Mouse (Mus musculus) midbrain, embryonic 15.5 days (tissue): Measurements from ENCODE around the gene Cacna1f. TPM values are rescaled to one million over a fixed set of nuclear protein-coding genes. Genes with fewer than 3 reads are reported as not detected.

Source experiments
- ATAC-seq: fragments of 200-750 bp; cut with Nextera tagmentation; replicated peaks from 2 replicates; pipeline ENCODE4 v1.8.0; 2017; ENCODE audit warnings: moderate TSS enrichment
- H3K27ac ChIP-seq: fragments of 300-500 bp; sonication (generic); 2 replicates; pipeline ENCODE4 v1.5.1; 2015; ENCODE audit warnings: mild to moderate bottlenecking, inconsistent platforms
- H3K27me3 ChIP-seq: fragments of 300-500 bp; sonication (generic); replicated peaks from 2 replicates; pipeline ENCODE4 v1.6.1; 2015; ENCODE audit warnings: inconsistent platforms
- H3K36me3 ChIP-seq: fragments of 300-500 bp; sonication (generic); replicated peaks from 2 replicates; pipeline ENCODE4 v1.6.1; 2015; ENCODE audit warnings: inconsistent platforms
- H3K4me1 ChIP-seq: fragments of 300-500 bp; sonication (generic); 2 replicates; pipeline ENCODE4 v1.6.1; 2015; ENCODE audit warnings: inconsistent platforms
- H3K4me2 ChIP-seq: fragments of 300-500 bp; sonication (generic); 2 replicates; pipeline ENCODE4 v1.6.1; 2015; ENCODE audit warnings: inconsistent platforms, mild to moderate bottlenecking, moderate library complexity
- H3K4me3 ChIP-seq: fragments of 300-500 bp; sonication (generic); 2 replicates; pipeline ENCODE4 v1.5.1; 2015; ENCODE audit warnings: mild to moderate bottlenecking, inconsistent platforms
- H3K9ac ChIP-seq: fragments of 300-500 bp; sonication (generic); 2 replicates; pipeline ENCODE4 v1.6.1; 2015; ENCODE audit warnings: mild to moderate bottlenecking, inconsistent platforms
- H3K9me3 ChIP-seq: fragments of 300-500 bp; sonication (generic); 2 replicates; pipeline ENCODE4 v1.6.1; 2016; ENCODE audit warnings: inconsistent platforms
- WGBS: fragments of 180-500 bp; shearing (Covaris S2); methylation state at CpG from one replicate; pipeline ENCODE4 v1.1.7; 2015; ENCODE audit warnings: mixed read lengths; 5-methylcytosine and 5-hydroxymethylcytosine counted together
- polyA plus RNA-seq: library from polyadenylated mRNA; unstranded; fragments of >200 nt; fragmentation: Nextera tagmentation; extraction: Ambion mirVana; gene quantifications from 2 replicates; pipeline ENCODE4 v1.2.1, GENCODE M21; 2015

Cacna1f gene
- polyA plus RNA-seq, 1 experiment from 2014 or later, result 0.27 TPM

DNA sequence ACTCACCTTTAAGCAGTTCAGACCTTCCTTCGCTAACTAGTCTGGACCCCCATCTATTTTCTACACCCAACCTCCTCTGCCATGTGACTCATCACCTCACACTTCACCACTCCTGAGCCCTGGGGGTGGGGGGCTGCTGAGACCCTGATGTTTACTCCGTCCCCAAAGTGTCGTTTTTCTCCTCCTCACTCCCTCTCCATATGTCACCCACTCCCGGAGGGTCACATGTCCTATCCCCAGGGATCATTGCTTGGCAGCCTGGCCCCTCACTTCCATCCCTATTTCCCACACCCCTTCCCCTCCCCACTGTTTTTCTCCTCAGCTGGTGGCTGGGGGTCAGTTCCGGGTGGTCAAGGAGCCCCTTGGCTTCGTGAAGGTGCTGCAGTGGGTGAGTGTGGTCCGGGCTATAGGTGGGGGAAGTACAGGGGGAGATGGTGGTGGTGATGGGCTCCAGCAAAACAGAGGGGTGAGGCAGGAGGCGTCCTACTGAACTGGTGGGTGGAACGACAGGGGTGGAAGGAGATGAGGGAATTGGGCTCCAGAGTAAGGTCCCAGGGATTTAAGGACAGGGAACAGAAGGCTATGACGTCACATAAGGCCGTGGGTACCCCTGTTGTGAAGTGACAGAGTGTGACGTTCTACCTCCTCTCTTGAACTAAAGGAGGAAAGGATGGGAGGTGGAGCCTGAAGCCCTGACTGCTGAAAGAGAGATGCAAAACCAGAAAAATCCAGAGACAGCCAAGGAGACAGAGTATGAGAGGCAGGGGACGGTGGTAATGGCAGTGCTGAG is 32.8 kb downstream of the Cacna1f start:
- peak overlapping the region; percentile 61 for H3K9ac ChIP-seq
- peaks cover 7% of the 10 kb centered on the region for H3K4me1 ChIP-seq
- peak overlapping the region; percentile 48 for H3K4me3 ChIP-seq
- WGBS, result 24% methylated on average over 13 of the region's 13 CpGs
- H3K9me3 ChIP-seq, result no peaks in the 10 kb centered on the region
- peak overlapping the region; percentile 86 for H3K27ac ChIP-seq
- H3K36me3 ChIP-seq, result no peaks in the 10 kb centered on the region
- no peaks in the 10 kb centered on the region for H3K27me3 ChIP-seq
- peak; percentile 40 for ATAC-seq
- peak overlapping the region; percentile 71 for H3K4me2 ChIP-seq

DNA sequence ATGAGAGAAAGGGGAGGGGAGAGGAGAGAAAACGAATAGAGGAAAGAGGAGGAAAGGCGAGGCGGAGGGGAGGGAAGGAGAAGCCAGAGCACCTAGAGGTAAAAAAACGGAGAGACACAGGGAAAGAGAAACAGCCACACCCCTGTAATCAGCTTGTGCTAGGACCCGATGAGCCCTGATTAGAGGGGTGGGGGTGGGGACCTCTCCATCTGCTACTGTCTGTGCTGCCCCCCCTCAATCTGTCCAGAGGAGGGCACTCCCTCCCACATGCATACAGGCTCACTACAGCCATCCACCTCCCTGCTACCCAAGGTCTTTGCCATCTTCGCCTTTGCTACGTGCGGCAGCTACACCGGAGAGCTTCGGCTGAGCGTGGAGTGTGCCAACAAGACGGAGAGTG is 33.9 kb downstream of the Cacna1f start:
- H3K9ac ChIP-seq, result no peak overlapping the region
- H3K4me3 ChIP-seq, result peak overlapping the region; percentile 23
- H3K36me3 ChIP-seq, result no peaks in the 10 kb centered on the region
- ATAC-seq, result no peak
- H3K4me1 ChIP-seq, result peaks cover 7% of the 10 kb centered on the region
- no peaks in the 10 kb centered on the region for H3K9me3 ChIP-seq
- WGBS, result 44% methylated on average over 12 of the region's 12 CpGs
- H3K27me3 ChIP-seq, result no peaks in the 10 kb centered on the region
- no peak overlapping the region for H3K27ac ChIP-seq
- peak overlapping the region; percentile 71 for H3K4me2 ChIP-seq

DNA sequence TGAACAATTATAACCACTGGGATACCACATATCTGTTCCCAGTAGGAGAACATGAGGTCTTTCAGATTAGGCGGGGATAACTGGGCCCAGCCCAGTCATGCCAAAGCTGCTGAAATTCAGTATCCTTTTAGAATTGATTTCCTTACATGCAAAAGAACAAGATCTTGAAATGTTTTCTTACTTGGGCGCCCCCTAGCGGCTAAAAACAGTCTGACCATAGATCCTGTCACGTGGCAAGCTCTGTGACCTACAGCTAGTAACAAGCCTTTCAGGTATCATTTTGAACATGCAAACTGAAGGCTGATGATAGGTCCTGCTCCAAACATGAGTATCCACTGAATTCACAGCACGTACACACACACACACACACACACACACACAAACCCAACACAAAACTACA is 38.5 kb downstream of the Cacna1f start:
- no peak overlapping the region for H3K4me2 ChIP-seq
- no peaks in the 10 kb centered on the region for H3K36me3 ChIP-seq
- 12% methylated on average over 5 of the region's 5 CpGs for WGBS
- no peak for ATAC-seq
- H3K4me1 ChIP-seq, result peaks cover 13% of the 10 kb centered on the region
- no peak overlapping the region for H3K4me3 ChIP-seq
- no peak overlapping the region for H3K27ac ChIP-seq
- H3K9me3 ChIP-seq, result no peaks in the 10 kb centered on the region
- no peak overlapping the region for H3K9ac ChIP-seq
- no peaks in the 10 kb centered on the region for H3K27me3 ChIP-seq

DNA sequence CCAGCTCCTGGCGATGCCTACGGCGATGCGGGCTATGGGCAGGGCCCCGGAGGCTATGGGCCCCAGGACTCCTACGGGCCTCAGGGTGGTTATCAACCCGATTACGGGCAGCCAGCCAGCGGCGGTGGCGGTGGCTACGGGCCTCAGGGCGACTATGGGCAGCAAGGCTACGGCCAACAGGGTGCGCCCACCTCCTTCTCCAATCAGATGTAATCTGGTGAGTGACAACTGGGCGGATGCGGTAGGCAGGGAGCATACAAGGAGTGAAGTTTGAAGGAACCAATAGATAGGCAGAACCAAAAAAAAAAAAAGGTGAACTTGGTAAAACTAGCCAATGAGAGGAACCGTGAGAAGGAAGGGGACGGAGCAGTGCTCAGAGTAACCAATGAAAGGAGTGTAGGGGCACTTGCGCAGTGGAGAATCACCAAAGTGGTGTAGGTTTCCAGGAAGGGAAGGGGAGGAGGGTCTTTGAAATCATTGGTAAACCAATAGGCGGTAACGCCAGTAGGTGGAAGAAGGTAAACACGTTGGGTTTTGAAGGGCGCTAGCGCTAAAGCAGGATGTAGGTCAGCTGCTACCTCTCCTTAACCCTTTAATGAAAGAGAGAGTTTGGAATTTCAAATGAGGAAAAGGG is 41.9 kb downstream of the Cacna1f start:
- H3K27me3 ChIP-seq, result no peaks in the 10 kb centered on the region
- no peaks in the 10 kb centered on the region for H3K9me3 ChIP-seq
- peaks cover 6% of the 10 kb centered on the region; the same call in 1 of the 2 replicates for H3K4me1 ChIP-seq
- WGBS, result 24% methylated on average over 25 of the region's 25 CpGs
- peak overlapping the region; percentile 53 for H3K4me2 ChIP-seq
- peak; percentile 97 for ATAC-seq
- no peaks in the 10 kb centered on the region for H3K36me3 ChIP-seq
- H3K4me3 ChIP-seq, result peak overlapping the region; percentile 33
- H3K27ac ChIP-seq, result peak overlapping the region; percentile 78
- H3K9ac ChIP-seq, result no peak overlapping the region; the same call in 1 of the 2 replicates

DNA sequence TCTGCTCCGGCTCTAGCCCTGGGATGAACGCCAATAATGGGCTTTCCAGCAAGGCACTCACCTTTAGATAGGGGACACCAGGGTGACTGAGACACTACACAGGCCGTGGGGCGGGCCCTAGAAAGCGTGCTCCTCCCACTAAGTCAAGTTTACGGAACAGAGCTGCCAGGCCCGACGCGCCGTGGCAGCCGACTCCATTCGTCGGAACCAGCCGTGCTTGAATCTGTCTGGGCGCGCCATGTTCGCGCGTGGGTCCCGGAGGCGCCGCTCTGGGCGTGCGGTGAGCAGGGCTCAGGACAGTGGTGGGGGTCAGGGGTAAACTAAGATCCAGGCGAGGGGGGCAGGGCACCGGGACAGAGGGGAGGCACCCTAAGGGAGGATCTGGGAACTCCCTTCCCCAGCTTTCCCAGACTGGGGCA is 50.3 kb downstream of the Cacna1f start, which contains the start of gene Prickle3:
Prickle3 (plus strand) TSS at position 40 of the 419 bp plus-strand sequence.
- Histone ChIP-seq H3K27ac (no peak within 1 kb of the TSS), H3K9ac (peak within 1 kb of the TSS; percentile 29; the same call in 1 of the 2 replicates), H3K4me2 (peak within 1 kb of the TSS; percentile 43), H3K36me3 (no peaks in the 10 kb centered on the region), H3K9me3 (no peaks in the 10 kb centered on the region), H3K27me3 (no peaks in the 10 kb centered on the region), H3K4me1 (no peaks in the 10 kb centered on the region; the same call in 1 of the 2 replicates), H3K4me3 (peak within 1 kb of the TSS; percentile 30)
- WGBS, result 25% methylated on average over 25 of the region's 26 CpGs
- ATAC-seq, result peak; percentile 48; the same call in 1 of the 2 replicates

DNA sequence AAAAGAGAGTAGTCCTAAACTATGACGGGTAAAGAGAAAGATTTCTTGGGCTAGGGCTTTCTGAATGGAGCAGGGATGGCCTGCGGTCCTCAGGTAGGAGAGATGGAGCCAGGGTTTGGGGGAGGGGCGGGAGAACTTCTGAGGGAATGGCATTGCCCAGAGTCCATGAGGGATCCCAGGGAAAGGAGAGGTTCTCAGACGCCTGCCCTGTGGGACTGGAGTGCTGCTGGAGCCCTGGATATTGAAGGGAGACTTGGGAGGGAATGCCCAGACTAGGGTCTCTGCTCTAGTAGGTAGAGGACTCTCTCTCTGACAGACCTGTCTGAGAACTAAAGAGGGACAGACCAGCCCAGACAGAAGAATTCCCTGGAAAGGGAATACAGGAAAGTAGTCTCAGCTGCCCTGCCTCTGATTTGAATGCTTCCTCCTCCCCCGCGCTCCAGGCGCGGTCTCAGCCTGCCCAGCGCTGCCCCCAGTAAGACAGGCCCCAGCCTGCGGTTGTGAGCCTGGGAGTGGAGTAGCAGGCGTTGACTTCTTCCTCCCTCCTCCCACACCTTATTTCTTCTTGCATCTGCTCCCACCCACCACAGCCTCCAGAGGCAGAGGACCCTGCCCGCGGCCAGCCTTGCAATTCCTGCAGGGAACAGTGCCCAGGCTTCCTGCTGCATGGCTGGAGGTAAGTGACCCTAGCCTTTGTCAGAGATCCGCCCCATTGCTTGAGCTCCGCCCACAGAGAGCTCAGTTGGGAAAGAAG is 51.3 kb downstream of the Cacna1f start:
- no peaks in the 10 kb centered on the region for H3K36me3 ChIP-seq
- H3K4me3 ChIP-seq, result no peak overlapping the region
- no peak overlapping the region; the same call in 1 of the 2 replicates for H3K4me2 ChIP-seq
- H3K27me3 ChIP-seq, result no peaks in the 10 kb centered on the region
- 35% methylated on average over 15 of the region's 15 CpGs for WGBS
- ATAC-seq, result 0 out of 2 replicates have a peak, but pooled peaks have one; percentile 4
- H3K9ac ChIP-seq, result no peak overlapping the region
- H3K4me1 ChIP-seq, result no peaks in the 10 kb centered on the region; the same call in 1 of the 2 replicates
- no peaks in the 10 kb centered on the region for H3K9me3 ChIP-seq
- no peak overlapping the region for H3K27ac ChIP-seq

DNA sequence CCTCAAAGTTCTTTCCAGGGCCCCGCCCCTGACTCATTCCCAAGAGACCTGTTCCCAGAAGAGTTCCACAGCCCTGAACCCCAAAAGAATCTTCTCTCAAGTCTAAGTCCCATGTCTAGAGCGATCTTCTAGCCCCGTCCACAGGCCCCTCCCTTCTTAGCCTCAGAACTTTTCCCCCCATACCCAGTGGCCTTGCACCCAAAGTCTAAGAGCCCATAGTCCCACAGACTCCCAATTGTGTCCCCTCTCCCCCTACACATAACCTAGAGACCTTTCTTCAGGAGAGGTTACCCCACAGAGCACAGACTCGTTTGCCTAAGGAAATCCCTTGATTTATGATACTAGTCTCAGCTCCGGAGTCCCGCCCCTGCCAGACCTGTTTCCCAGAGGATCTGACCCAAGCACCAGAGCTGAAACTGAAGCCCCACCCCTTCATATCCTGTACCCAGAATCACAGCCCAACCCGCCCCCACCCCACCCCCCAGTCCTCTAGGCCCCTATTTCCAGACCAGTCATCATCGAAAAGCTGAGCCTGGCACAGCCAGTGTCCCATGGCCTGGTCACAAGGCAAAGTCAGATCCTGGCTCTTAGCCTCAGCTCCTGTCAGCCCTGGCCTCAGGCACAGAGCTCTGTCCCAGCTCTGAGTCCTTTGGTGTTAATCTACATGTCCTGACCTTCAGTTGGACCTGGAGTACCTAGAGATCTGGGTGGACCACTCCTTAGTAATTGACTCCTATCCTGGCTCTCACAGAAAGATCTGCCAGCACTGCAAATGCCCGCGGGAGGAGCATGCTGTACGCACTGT is 52.1 kb downstream of the Cacna1f start:
- no peak overlapping the region for H3K4me3 ChIP-seq
- no peak overlapping the region for H3K4me2 ChIP-seq
- ATAC-seq, result 0 out of 2 replicates have a peak, but pooled peaks have one; percentile 20
- no peaks in the 10 kb centered on the region for H3K9me3 ChIP-seq
- no peak overlapping the region for H3K27ac ChIP-seq
- H3K36me3 ChIP-seq, result no peaks in the 10 kb centered on the region
- WGBS, result 63% methylated on average over 11 of the region's 11 CpGs
- no peaks in the 10 kb centered on the region; the same call in 1 of the 2 replicates for H3K4me1 ChIP-seq
- H3K27me3 ChIP-seq, result no peaks in the 10 kb centered on the region
- no peak overlapping the region for H3K9ac ChIP-seq

DNA sequence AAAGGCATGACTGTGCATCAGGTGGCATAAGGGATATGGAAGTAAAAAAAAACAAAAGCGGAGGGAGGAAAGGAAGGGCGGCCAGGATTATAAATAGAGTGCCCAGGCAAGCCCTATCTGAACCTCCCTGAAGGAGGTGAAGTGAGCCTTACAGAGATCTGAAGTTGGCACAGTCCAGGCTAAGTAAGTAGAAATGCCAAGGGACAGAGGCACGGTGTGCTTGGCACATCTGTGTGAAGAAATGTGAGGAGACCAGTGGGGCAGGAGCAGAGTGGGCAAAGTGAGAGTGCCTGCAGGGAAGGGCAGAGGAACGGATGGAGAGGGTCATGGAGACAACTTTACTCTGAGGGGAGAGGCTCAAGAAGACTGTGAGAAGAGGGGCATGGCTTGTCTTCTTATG is 54.2 kb downstream of the Cacna1f start:
- Histone ChIP-seq H3K9ac (no peak overlapping the region), H3K27ac (no peak overlapping the region), H3K4me3 (no peak overlapping the region), H3K4me1 (no peaks in the 10 kb centered on the region; the same call in 1 of the 2 replicates), H3K36me3 (no peaks in the 10 kb centered on the region), H3K9me3 (no peaks in the 10 kb centered on the region), H3K4me2 (no peak overlapping the region), H3K27me3 (no peaks in the 10 kb centered on the region)
- ATAC-seq, result no peak
- WGBS, result 79% methylated on average over 4 of the region's 4 CpGs

DNA sequence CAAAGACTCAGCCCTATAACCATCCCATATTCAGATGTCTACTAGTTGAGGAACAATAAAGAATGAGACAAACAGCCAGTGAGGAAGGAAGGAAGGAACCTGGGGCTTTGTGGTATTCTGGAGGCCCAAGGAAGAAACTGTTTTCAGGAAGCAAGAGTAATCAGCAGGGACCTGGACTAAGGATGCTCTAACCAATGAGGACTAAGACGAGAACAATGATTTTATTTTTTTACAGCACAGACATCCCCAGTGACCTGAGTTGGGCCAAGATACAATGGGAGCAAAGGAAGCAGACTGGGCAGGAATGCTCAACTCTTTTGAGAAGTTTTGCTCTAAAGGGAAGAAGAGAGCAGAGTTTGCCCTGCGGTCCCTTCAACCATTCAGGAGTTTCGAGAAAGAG is 56.1 kb downstream of the Cacna1f start:
- Histone ChIP-seq H3K9me3 (no peaks in the 10 kb centered on the region), H3K27ac (no peak overlapping the region), H3K4me1 (no peaks in the 10 kb centered on the region), H3K36me3 (no peaks in the 10 kb centered on the region), H3K9ac (no peak overlapping the region), H3K4me3 (no peak overlapping the region), H3K4me2 (no peak overlapping the region), H3K27me3 (no peaks in the 10 kb centered on the region)
- ATAC-seq, result no peak
- 72% methylated on average over 3 of the region's 3 CpGs for WGBS

- Histone ChIP-seq H3K4me1 (no peaks in the 10 kb centered on the region), H3K9ac (no peak overlapping the region), H3K27me3 (no peaks in the 10 kb centered on the region), H3K4me3 (no peak overlapping the region), H3K36me3 (no peaks in the 10 kb centered on the region), H3K9me3 (no peaks in the 10 kb centered on the region), H3K27ac (no peak overlapping the region), H3K4me2 (no peak overlapping the region)
- no peak for ATAC-seq
- WGBS, result 85% methylated on average over 11 of the region's 11 CpGs
Measured at GRCm38 (mm10) chrX:7664791-7665190, 57.9 kb downstream of the Cacna1f start.

DNA sequence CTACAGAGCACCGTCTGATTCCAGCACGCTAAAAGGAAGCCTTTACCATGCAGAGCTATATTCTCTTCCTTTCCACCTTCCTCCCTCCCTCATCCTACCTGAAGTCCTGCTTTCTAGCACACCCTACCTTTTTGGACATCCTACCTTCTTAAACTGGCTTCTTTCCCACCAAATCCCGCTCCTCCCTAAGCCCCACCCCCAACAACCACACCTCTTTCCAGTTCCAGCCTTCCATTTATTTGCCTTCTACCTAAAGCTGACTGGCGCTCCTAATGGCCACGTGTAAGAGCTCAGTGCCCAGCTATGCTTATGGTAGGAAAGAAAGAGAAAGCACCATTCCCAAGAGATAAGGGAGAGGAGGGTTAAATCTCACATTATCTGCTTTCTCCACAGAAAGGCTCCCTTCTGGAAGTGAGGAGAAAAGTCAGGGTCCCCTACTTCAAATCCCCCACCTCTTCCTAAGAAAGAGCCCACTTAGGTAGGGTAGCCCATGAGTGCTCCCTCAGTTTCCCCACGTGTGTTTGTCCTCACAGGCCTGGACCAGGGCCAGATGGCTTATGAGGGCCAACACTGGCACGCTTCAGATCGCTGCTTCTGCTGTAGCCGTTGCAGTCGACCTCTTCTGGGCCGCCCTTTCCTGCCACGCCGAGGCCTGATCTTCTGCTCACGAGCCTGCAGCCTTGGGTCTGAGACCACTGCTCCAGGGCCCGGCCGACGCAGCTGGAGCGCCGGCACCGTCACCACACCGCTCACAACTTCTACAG is 59.0 kb downstream of the Cacna1f start:
- H3K36me3 ChIP-seq, result no peaks in the 10 kb centered on the region
- H3K27ac ChIP-seq, result no peak overlapping the region
- no peak overlapping the region for H3K4me2 ChIP-seq
- no peak overlapping the region for H3K4me3 ChIP-seq
- ATAC-seq, result no peak
- H3K9me3 ChIP-seq, result no peaks in the 10 kb centered on the region
- H3K27me3 ChIP-seq, result no peaks in the 10 kb centered on the region
- H3K4me1 ChIP-seq, result no peaks in the 10 kb centered on the region
- 76% methylated on average over 21 of the region's 21 CpGs for WGBS
- no peak overlapping the region for H3K9ac ChIP-seq
